9 mouse cellular contexts compared by ENCODE assay signal in genomic region chr2:32888029-32888428, GRCm38 (mm10). TPM values are rescaled to one million over a fixed set of nuclear protein-coding genes. Genes with fewer than 3 reads are reported as not detected.
DNase-seq lines count a peak whose midpoint lies in the region; ATAC-seq and TF ChIP-seq lines count a peak whose summit lies in the region.
"Had no signal": no experiment of that assay in that cellular context is flagged by ENCODE, and none has a peak within 500 bp of the region (broad histone marks: within the 10 kb centered on the region; RNA-seq: fewer than 3 reads in every experiment).

No protein-coding gene starts in this region.

- peak overlapping the region; percentile 66 for H3K9ac ChIP-seq in heart, embryonic 11.5 days (ENCODE audit: low read depth, low read length)
- no peak overlapping the region for H3K9ac ChIP-seq in lung, postnatal 0 days (replicated peaks; ENCODE audit: low read depth)
- no peak overlapping the region for H3K9ac ChIP-seq in hindbrain, embryonic 14.5 days
- no peak overlapping the region for H3K9ac ChIP-seq in neural tube, embryonic 15.5 days (replicated peaks)

- H3K27me3 ChIP-seq in heart, embryonic 11.5 days (ENCODE audit: control insufficient read depth, insufficient read depth, low read length), result no peaks in the 10 kb centered on the region
- H3K27me3 ChIP-seq in lung, postnatal 0 days (replicated peaks; ENCODE audit: insufficient read depth, low read length), result no peaks in the 10 kb centered on the region
- H3K27me3 ChIP-seq in hindbrain, embryonic 14.5 days (ENCODE audit: control insufficient read depth, insufficient read depth, low read length), result no peaks in the 10 kb centered on the region
- no peaks in the 10 kb centered on the region for H3K27me3 ChIP-seq in neural tube, embryonic 15.5 days (replicated peaks)

- WGBS in heart, embryonic 11.5 days (ENCODE audit: insufficient replicate concordance), result 10% methylated on average over 9 of the region's 9 CpGs
- 7% methylated on average over 9 of the region's 9 CpGs for WGBS in lung, postnatal 0 days
- 38% methylated on average over 9 of the region's 9 CpGs for WGBS in hindbrain, embryonic 14.5 days
- 19% methylated on average over 9 of the region's 9 CpGs for WGBS in neural tube, embryonic 15.5 days

- no peak for TF ChIP-seq CTCF in lung, postnatal 0 days (IDR thresholded peaks at IDR 0.05)

- no peak overlapping the region for H3K4me3 ChIP-seq in heart, embryonic 11.5 days (ENCODE audit: low read depth, low read length)
- no peak overlapping the region for H3K4me3 ChIP-seq in lung, postnatal 0 days (ENCODE audit: low read depth, low read length)
- H3K4me3 ChIP-seq in hindbrain, embryonic 14.5 days (replicated peaks; ENCODE audit: low read length), result no peak overlapping the region
- no peak overlapping the region for H3K4me3 ChIP-seq in neural tube, embryonic 15.5 days (replicated peaks)

- no peak for TF ChIP-seq EP300 in lung, postnatal 0 days (IDR thresholded peaks at IDR 0.05)

- H3K9me3 ChIP-seq in heart, embryonic 11.5 days (replicated peaks; ENCODE audit: control insufficient read depth, low read length), result no peaks in the 10 kb centered on the region
- no peaks in the 10 kb centered on the region for H3K9me3 ChIP-seq in lung, postnatal 0 days (ENCODE audit: low read length)
- H3K9me3 ChIP-seq in hindbrain, embryonic 14.5 days (ENCODE audit: control insufficient read depth, low read length), result no peaks in the 10 kb centered on the region
- no peaks in the 10 kb centered on the region for H3K9me3 ChIP-seq in neural tube, embryonic 15.5 days (replicated peaks)

- no peaks in the 10 kb centered on the region for H3K36me3 ChIP-seq in heart, embryonic 11.5 days (ENCODE audit: control insufficient read depth, insufficient read depth, low read length)
- H3K36me3 ChIP-seq in lung, postnatal 0 days (ENCODE audit: insufficient read depth, low read length), result no peaks in the 10 kb centered on the region
- H3K36me3 ChIP-seq in hindbrain, embryonic 14.5 days (replicated peaks; ENCODE audit: control insufficient read depth, insufficient read depth), result no peaks in the 10 kb centered on the region
- H3K36me3 ChIP-seq in neural tube, embryonic 15.5 days, result no peaks in the 10 kb centered on the region

- peak; percentile 31; the same call in 1 of the 2 replicates for ATAC-seq in heart, embryonic 11.5 days (replicated peaks; ENCODE audit: insufficient number of reproducible peaks, low FRiP score, low TSS enrichment)
- peak; percentile 14 for ATAC-seq in lung, postnatal 0 days
- no peak for ATAC-seq in hindbrain, embryonic 14.5 days (ENCODE audit: low FRiP score)
- ATAC-seq in neural tube, embryonic 15.5 days (ENCODE audit: low FRiP score), result no peak

- peak overlapping the region; percentile 24 for H3K4me2 ChIP-seq in heart, embryonic 11.5 days
- H3K4me2 ChIP-seq in lung, postnatal 0 days (replicated peaks; ENCODE audit: low read depth, low read length), result no peak overlapping the region
- no peak overlapping the region for H3K4me2 ChIP-seq in hindbrain, embryonic 14.5 days (replicated peaks)
- H3K4me2 ChIP-seq in neural tube, embryonic 15.5 days, result no peak overlapping the region

- peak overlapping the region; percentile 97 for H3K27ac ChIP-seq in heart, embryonic 11.5 days (ENCODE audit: low read depth, low read length)
- peak overlapping the region; percentile 43 for H3K27ac ChIP-seq in lung, postnatal 0 days (ENCODE audit: low read length)
- peak overlapping the region; percentile 66; the same call in 1 of the 2 replicates for H3K27ac ChIP-seq in hindbrain, embryonic 14.5 days
- H3K27ac ChIP-seq in neural tube, embryonic 15.5 days (replicated peaks), result peak overlapping the region; percentile 66

- peaks cover 72% of the 10 kb centered on the region for H3K4me1 ChIP-seq in heart, embryonic 11.5 days (ENCODE audit: control insufficient read depth, insufficient read depth, low read length)
- peaks cover 38% of the 10 kb centered on the region for H3K4me1 ChIP-seq in lung, postnatal 0 days (ENCODE audit: insufficient read depth, low read depth, low read length)
- peaks cover 4% of the 10 kb centered on the region; the same call in 1 of the 2 replicates for H3K4me1 ChIP-seq in hindbrain, embryonic 14.5 days (replicated peaks; ENCODE audit: control insufficient read depth, insufficient read depth, low read length)
- peaks cover 33% of the 10 kb centered on the region for H3K4me1 ChIP-seq in neural tube, embryonic 15.5 days

- DNase-seq in heart, postnatal 4 days, result no peak
- no peak for DNase-seq in lung, postnatal 0 days (ENCODE audit: low spot score)
- DNase-seq in lung, postnatal 25 days (ENCODE audit: low spot score), result no peak
- DNase-seq in hindbrain, embryonic 14.5 days (ENCODE audit: low spot score), result no peak
- DNase-seq in right cerebral cortex, postnatal 14 days, result no peak
- no peak for DNase-seq in cerebellum, postnatal 25 days
- DNase-seq: gastrocnemius, postnatal 14 days had no signal

RNA-seq across cellular contexts. Expression of gene Fam129b, which starts 12.1 kb away (rescaled TPM):
- polyA plus RNA-seq in heart, embryonic 11.5 days (2014; fragmentation: Nextera tagmentation; extraction: Ambion mirVana), result 21.5 and 24.2 TPM in 2 replicates
- total RNA-seq in heart, postnatal 4 days (2021), result 10 to 100 TPM; 45.4 to 46.0 TPM
- 121 and 150 TPM in 2 replicates for polyA plus RNA-seq in lung, postnatal 0 days (2015; fragmentation: Nextera tagmentation; extraction: Ambion mirVana)
- polyA plus RNA-seq in hindbrain, embryonic 14.5 days (2014; fragmentation: Nextera tagmentation; extraction: Ambion mirVana), result 16.8 and 19.4 TPM in 2 replicates
- 30.7 and 34.7 TPM in 2 replicates for polyA plus RNA-seq in neural tube, embryonic 15.5 days (2015; fragmentation: Nextera tagmentation; extraction: Ambion mirVana)

RNA-seq across cellular contexts. Expression of gene Stxbp1, which starts 41.0 kb away (rescaled TPM):
- 20.6 and 26.1 TPM in 2 replicates for polyA plus RNA-seq in heart, embryonic 11.5 days (2014; fragmentation: Nextera tagmentation; extraction: Ambion mirVana)
- 10 to 100 TPM; 34.8 to 39.6 TPM for total RNA-seq in heart, postnatal 4 days (2021)
- polyA plus RNA-seq in lung, postnatal 0 days (2015; fragmentation: Nextera tagmentation; extraction: Ambion mirVana), result 22.2 and 22.4 TPM in 2 replicates
- 275 and 317 TPM in 2 replicates for polyA plus RNA-seq in hindbrain, embryonic 14.5 days (2014; fragmentation: Nextera tagmentation; extraction: Ambion mirVana)
- polyA plus RNA-seq in neural tube, embryonic 15.5 days (2015; fragmentation: Nextera tagmentation; extraction: Ambion mirVana), result 276 and 315 TPM in 2 replicates

Comparison
In these comparisons a context has a peak if more than half of its experiments do, and no peak if none do; other contexts are left out.
1. ATAC-seq: peak in heart, embryonic 11.5 days (single experiment) and lung, postnatal 0 days (single experiment); none in hindbrain, embryonic 14.5 days (single experiment) and neural tube, embryonic 15.5 days (single experiment).
2. H3K27ac ChIP-seq: peak in every context shown above with its lines; median percentile 97 in heart, embryonic 11.5 days; 66 in hindbrain, embryonic 14.5 days; 66 in neural tube, embryonic 15.5 days; 43 in lung, postnatal 0 days.
3. RNA of gene Stxbp1, which starts 41.0 kb away (polyA plus RNA-seq): 276 to 315 TPM in neural tube, embryonic 15.5 days and 275 to 317 TPM in hindbrain, embryonic 14.5 days; 22.2 to 22.4 TPM in lung, postnatal 0 days and 20.6 to 26.1 TPM in heart, embryonic 11.5 days; every median in the first group is over 10 times any median in the second.